Comparison of ENCODE assay signal across 11 mouse cellular contexts in genomic region chr1:189786707-189787485, GRCm38 (mm10). TPM values are rescaled to one million over a fixed set of nuclear protein-coding genes. Genes with fewer than 3 reads are reported as not detected.
DNase-seq lines count a peak whose midpoint lies in the region; ATAC-seq and TF ChIP-seq lines count a peak whose summit lies in the region.
"Had no signal": no experiment of that assay in that cellular context is flagged by ENCODE, and none has a peak within 500 bp of the region (broad histone marks: within the 10 kb centered on the region; RNA-seq: fewer than 3 reads in every experiment).

No protein-coding gene starts in this region.

- 62% methylated on average over 26 of the region's 26 CpGs for WGBS in lung, embryonic 15.5 days
- 53% methylated on average over 26 of the region's 26 CpGs for WGBS in forebrain, embryonic 16.5 days

- DNase-seq in gastrocnemius, adult 2 months: peak; percentile 27
- no peak for DNase-seq in gastrocnemius, adult 18-20 months (ENCODE audit: low spot score)
- peak; percentile 23 for DNase-seq in heart, postnatal 4 days
- DNase-seq in spleen, postnatal 14 days (ENCODE audit: low spot score in 2 of 2): no peak
- DNase-seq: cerebellum, adult 9-11 months had no signal

- H3K4me3 ChIP-seq in gastrocnemius, adult 2 months: no peak overlapping the region
- peak overlapping the region; percentile 56 for H3K4me3 ChIP-seq in E14TG2a.4 (replicated peaks; ENCODE audit: low read length)
- no peak overlapping the region for H3K4me3 ChIP-seq in lung, embryonic 15.5 days
- no peak overlapping the region for H3K4me3 ChIP-seq in forebrain, embryonic 16.5 days (replicated peaks; ENCODE audit: low read length)

- no peak overlapping the region for H3K9ac ChIP-seq in lung, embryonic 15.5 days
- no peak overlapping the region for H3K9ac ChIP-seq in forebrain, embryonic 16.5 days (replicated peaks; ENCODE audit: low read depth, low read length)

- H3K4me1 ChIP-seq in E14TG2a.4 (replicated peaks; ENCODE audit: low read depth, low read length): peaks cover 49% of the 10 kb centered on the region
- H3K4me1 ChIP-seq in lung, embryonic 15.5 days: peaks cover 58% of the 10 kb centered on the region
- H3K4me1 ChIP-seq in forebrain, embryonic 16.5 days (replicated peaks; ENCODE audit: control insufficient read depth, insufficient read depth, low read length): peaks cover 14% of the 10 kb centered on the region
- H3K4me1 ChIP-seq: megakaryocyte, embryonic 14.5 days had no signal

- no peaks in the 10 kb centered on the region for H3K36me3 ChIP-seq in E14TG2a.4 (ENCODE audit: insufficient read depth, low read length)
- 0 out of 2 replicates have a peak, but pooled peaks cover 4% of the 10 kb centered on the region for H3K36me3 ChIP-seq in lung, embryonic 15.5 days
- H3K36me3 ChIP-seq in forebrain, embryonic 16.5 days (ENCODE audit: control insufficient read depth, insufficient read depth): no peaks in the 10 kb centered on the region

- TF ChIP-seq CTCF in gastrocnemius, adult 2 months (IDR thresholded peaks at IDR 0.05): no peak
- no peak for TF ChIP-seq CTCF in E14TG2a.4 (conservative IDR thresholded peaks at IDR 0.05; ENCODE audit: low read length)

- peaks cover 30% of the 10 kb centered on the region for H3K27me3 ChIP-seq in E14TG2a.4 (ENCODE audit: insufficient read depth, low read length)
- H3K27me3 ChIP-seq in lung, embryonic 15.5 days: no peaks in the 10 kb centered on the region
- peaks cover 57% of the 10 kb centered on the region for H3K27me3 ChIP-seq in forebrain, embryonic 16.5 days (replicated peaks; ENCODE audit: control insufficient read depth, insufficient read depth, low read length)

- intact Hi-C loops in gastrocnemius, adult 2 months (cut with DNase I): no loop called here

- ATAC-seq in lung, embryonic 15.5 days (ENCODE audit: borderline replicate concordance, extremely low read depth, low FRiP score, low TSS enrichment): no peak
- ATAC-seq in erythroblast, adult 5-6 weeks (replicated peaks; ENCODE audit: low FRiP score, poor library complexity, severe bottlenecking): no peak
- ATAC-seq in forebrain, embryonic 16.5 days: no peak
- ATAC-seq: intestine, postnatal 0 days had no signal

- H3K9me3 ChIP-seq in E14TG2a.4 (ENCODE audit: low read length): no peaks in the 10 kb centered on the region
- no peaks in the 10 kb centered on the region for H3K9me3 ChIP-seq in lung, embryonic 15.5 days
- H3K9me3 ChIP-seq in forebrain, embryonic 16.5 days (ENCODE audit: control insufficient read depth, low read length): no peaks in the 10 kb centered on the region
- H3K9me3 ChIP-seq: megakaryocyte, embryonic 14.5 days had no signal

- H3K27ac ChIP-seq in gastrocnemius, adult 2 months: peak overlapping the region; percentile 48; the same call in 1 of the 2 replicates
- H3K27ac ChIP-seq in lung, embryonic 15.5 days: peak overlapping the region; percentile 1; the same call in 1 of the 2 replicates
- no peak overlapping the region for H3K27ac ChIP-seq in forebrain, embryonic 16.5 days (ENCODE audit: low read length)

- no peak overlapping the region for H3K4me2 ChIP-seq in lung, embryonic 15.5 days
- H3K4me2 ChIP-seq in forebrain, embryonic 16.5 days (ENCODE audit: low read length): no peak overlapping the region

RNA-seq across cellular contexts. Expression of gene Ptpn14, which starts 58.8 kb away (rescaled TPM):
- total RNA-seq in gastrocnemius, adult 2 months (2021): 10 to 100 TPM in 1 of 2 experiments, 1 to 10 TPM in 1; 9.3 to 15.1 TPM
- total RNA-seq in gastrocnemius, adult 18-20 months (2021): 10 to 100 TPM; 14.5 to 15.0 TPM
- 10 to 100 TPM; 31.0 to 33.3 TPM for total RNA-seq in heart, postnatal 4 days (2021)
- polyA plus RNA-seq in lung, embryonic 15.5 days (2015; fragmentation: Nextera tagmentation; extraction: Ambion mirVana): 8.3 and 8.6 TPM in 2 replicates
- 0.84 and 1.5 TPM in 2 replicates for total RNA-seq in erythroblast, adult 5-6 weeks (2015; ENCODE audit: low replicate concordance)
- 0.56 and 1.3 TPM in 2 replicates for total RNA-seq in erythroblast, adult 5-6 weeks (2017; ENCODE audit: low replicate concordance)
- polyA plus RNA-seq in forebrain, embryonic 16.5 days (2015; fragmentation: Nextera tagmentation; extraction: Ambion mirVana): 0.85 and 1.1 TPM in 2 replicates

Comparison
In these comparisons a context has a peak if more than half of its experiments do, and no peak if none do; other contexts are left out.
1. DNase-seq: peak in gastrocnemius, adult 2 months (single experiment) and heart, postnatal 4 days (single experiment); none in gastrocnemius, adult 18-20 months (single experiment) and spleen, postnatal 14 days (0 of 2).
2. RNA of gene Ptpn14, which starts 58.8 kb away (total RNA-seq): 31.0 to 33.3 TPM in heart, postnatal 4 days, 9.3 to 15.1 TPM in gastrocnemius, adult 2 months and 14.5 to 15.0 TPM in gastrocnemius, adult 18-20 months; 0.56 to 1.5 TPM in erythroblast, adult 5-6 weeks; every median in the first group is over 4 times any median in the second.